Mouse (Mus musculus): ENCODE measurements around the gene Wbp1. TPM values are rescaled to one million over a fixed set of nuclear protein-coding genes. Genes with fewer than 3 reads are reported as not detected.
"Not testable (repeated sequence)": the region's sequence is repeated elsewhere in the genome, so short reads cannot be mapped to it uniquely, and the experiment has no call there.

Wbp1 gene
- polyA plus RNA-seq, 1 experiment from 2014 or later: 96.1 TPM

GRCm38 (mm10) chr6:83161442-83161841 lies 40.1 kb upstream of the Wbp1 start:
- H3K4me1 ChIP-seq (ENCODE audit: control insufficient read depth, insufficient read depth, low read length): peaks cover 18% of the 10 kb centered on the region
- H3K36me3 ChIP-seq (ENCODE audit: control insufficient read depth, insufficient read depth): no peaks in the 10 kb centered on the region
- ATAC-seq (replicated peaks; ENCODE audit: extremely low read depth, insufficient read depth, low FRiP score): no peak
- H3K4me3 ChIP-seq (ENCODE audit: low read length): peak overlapping the region; percentile 53
- H3K9me3 ChIP-seq (replicated peaks; ENCODE audit: control insufficient read depth, low read length): no peaks in the 10 kb centered on the region
- 9% methylated on average over 19 of the region's 19 CpGs for WGBS
- H3K27ac ChIP-seq (ENCODE audit: low read length): no peak overlapping the region
- H3K27me3 ChIP-seq (ENCODE audit: control insufficient read depth, insufficient read depth, low read length): peaks cover 22% of the 10 kb centered on the region
- peak overlapping the region; percentile 85 for H3K4me2 ChIP-seq (ENCODE audit: low read depth, low read length)
- peak overlapping the region; percentile 65 for H3K9ac ChIP-seq (ENCODE audit: low read length)

GRCm38 (mm10) chr6:83159456-83159855 lies 38.1 kb upstream of the Wbp1 start:
- not testable (repeated sequence) for ATAC-seq (replicated peaks; ENCODE audit: extremely low read depth, insufficient read depth, low FRiP score); H3K4me2 ChIP-seq (ENCODE audit: low read depth, low read length); H3K9me3 ChIP-seq (replicated peaks; ENCODE audit: control insufficient read depth, low read length); H3K9ac ChIP-seq (ENCODE audit: low read length); H3K4me3 ChIP-seq (ENCODE audit: low read length); H3K36me3 ChIP-seq (ENCODE audit: control insufficient read depth, insufficient read depth); H3K27ac ChIP-seq (ENCODE audit: low read length)
- H3K4me1 ChIP-seq (ENCODE audit: control insufficient read depth, insufficient read depth, low read length): peaks cover 18% of the 10 kb centered on the region
- 31% methylated on average over 3 of the region's 3 CpGs for WGBS
- H3K27me3 ChIP-seq (ENCODE audit: control insufficient read depth, insufficient read depth, low read length): peaks cover 22% of the 10 kb centered on the region

- peak within 1 kb of the TSS; percentile 68 for H3K9ac ChIP-seq (ENCODE audit: low read length)
- H3K27me3 ChIP-seq (ENCODE audit: control insufficient read depth, insufficient read depth, low read length): peaks cover 10% of the 10 kb centered on the region
- 3% methylated on average over 32 of the region's 32 CpGs for WGBS
- peak within 1 kb of the TSS; percentile 92 for H3K4me2 ChIP-seq (ENCODE audit: low read depth, low read length)
- ATAC-seq (replicated peaks; ENCODE audit: extremely low read depth, insufficient read depth, low FRiP score): peak; percentile 71
- H3K36me3 ChIP-seq (ENCODE audit: control insufficient read depth, insufficient read depth): peaks cover 6% of the 10 kb centered on the region
- peak within 1 kb of the TSS; percentile 61 for H3K4me3 ChIP-seq (ENCODE audit: low read length)
- peaks cover 9% of the 10 kb centered on the region for H3K4me1 ChIP-seq (ENCODE audit: control insufficient read depth, insufficient read depth, low read length)
- no peaks in the 10 kb centered on the region for H3K9me3 ChIP-seq (replicated peaks; ENCODE audit: control insufficient read depth, low read length)
- no peak within 1 kb of the TSS for H3K27ac ChIP-seq (ENCODE audit: low read length)
Observed at GRCm38 (mm10) chr6:83156259-83156684, 34.9 kb upstream of the Wbp1 start, which contains the start of the genes Wdr54 and 1700003E16Rik. Gene Wdr54 (minus strand): TSS chr6:83156397. Gene 1700003E16Rik (plus strand): TSS chr6:83156404.

GRCm38 (mm10) chr6:83155552-83156238 lies 34.3 kb upstream of the Wbp1 start:
- peak; percentile 1; the same call in 1 of the 2 replicates for ATAC-seq (replicated peaks; ENCODE audit: extremely low read depth, insufficient read depth, low FRiP score)
- WGBS: 7% methylated on average over 23 of the region's 23 CpGs
- H3K4me1 ChIP-seq (ENCODE audit: control insufficient read depth, insufficient read depth, low read length): peaks cover 7% of the 10 kb centered on the region

GRCm38 (mm10) chr6:83153485-83153884 lies 32.1 kb upstream of the Wbp1 start:
- ATAC-seq (replicated peaks; ENCODE audit: extremely low read depth, insufficient read depth, low FRiP score): no peak
- Histone ChIP-seq H3K4me3 (ENCODE audit: low read length) (no peak overlapping the region), H3K9me3 (replicated peaks; ENCODE audit: control insufficient read depth, low read length) (no peaks in the 10 kb centered on the region), H3K4me1 (ENCODE audit: control insufficient read depth, insufficient read depth, low read length) (peaks cover 7% of the 10 kb centered on the region), H3K27me3 (ENCODE audit: control insufficient read depth, insufficient read depth, low read length) (no peaks in the 10 kb centered on the region), H3K36me3 (ENCODE audit: control insufficient read depth, insufficient read depth) (peaks cover 13% of the 10 kb centered on the region), H3K27ac (ENCODE audit: low read length) (no peak overlapping the region), H3K4me2 (ENCODE audit: low read depth, low read length) (no peak overlapping the region), H3K9ac (ENCODE audit: low read length) (no peak overlapping the region)
- WGBS: 67% methylated on average over 5 of the region's 5 CpGs

More at GRCm38 (mm10) chr6:83155552-83156238, 34.3 kb upstream of the Wbp1 start:
- peak overlapping the region; percentile 92 for H3K4me2 ChIP-seq (ENCODE audit: low read depth, low read length)
- peak overlapping the region; percentile 68 for H3K9ac ChIP-seq (ENCODE audit: low read length)
- H3K9me3 ChIP-seq (replicated peaks; ENCODE audit: control insufficient read depth, low read length): no peaks in the 10 kb centered on the region
- H3K27me3 ChIP-seq (ENCODE audit: control insufficient read depth, insufficient read depth, low read length): peaks cover 4% of the 10 kb centered on the region
- no peak overlapping the region for H3K27ac ChIP-seq (ENCODE audit: low read length)
- H3K4me3 ChIP-seq (ENCODE audit: low read length): peak overlapping the region; percentile 61
- peaks cover 6% of the 10 kb centered on the region for H3K36me3 ChIP-seq (ENCODE audit: control insufficient read depth, insufficient read depth)

GRCm38 (mm10) chr6:83153038-83153437 lies 31.7 kb upstream of the Wbp1 start:
- no peak overlapping the region for H3K4me2 ChIP-seq (ENCODE audit: low read depth, low read length)
- no peak overlapping the region for H3K9ac ChIP-seq (ENCODE audit: low read length)
- H3K27ac ChIP-seq (ENCODE audit: low read length): no peak overlapping the region
- no peak overlapping the region for H3K4me3 ChIP-seq (ENCODE audit: low read length)
- no peaks in the 10 kb centered on the region for H3K27me3 ChIP-seq (ENCODE audit: control insufficient read depth, insufficient read depth, low read length)
- H3K4me1 ChIP-seq (ENCODE audit: control insufficient read depth, insufficient read depth, low read length): peaks cover 7% of the 10 kb centered on the region
- no peaks in the 10 kb centered on the region for H3K9me3 ChIP-seq (replicated peaks; ENCODE audit: control insufficient read depth, low read length)
- WGBS: 86% methylated on average over 12 of the region's 12 CpGs
- peaks cover 14% of the 10 kb centered on the region for H3K36me3 ChIP-seq (ENCODE audit: control insufficient read depth, insufficient read depth)
- ATAC-seq (replicated peaks; ENCODE audit: extremely low read depth, insufficient read depth, low FRiP score): no peak

GRCm38 (mm10) chr6:83151721-83152120 lies 30.4 kb upstream of the Wbp1 start:
- ATAC-seq (replicated peaks; ENCODE audit: extremely low read depth, insufficient read depth, low FRiP score): no peak
- no peaks in the 10 kb centered on the region for H3K9me3 ChIP-seq (replicated peaks; ENCODE audit: control insufficient read depth, low read length)
- H3K36me3 ChIP-seq (ENCODE audit: control insufficient read depth, insufficient read depth): peaks cover 16% of the 10 kb centered on the region
- H3K4me3 ChIP-seq (ENCODE audit: low read length): no peak overlapping the region
- no peak overlapping the region for H3K4me2 ChIP-seq (ENCODE audit: low read depth, low read length)
- H3K27ac ChIP-seq (ENCODE audit: low read length): no peak overlapping the region
- H3K9ac ChIP-seq (ENCODE audit: low read length): no peak overlapping the region
- 38% methylated on average over 8 of the region's 8 CpGs for WGBS
- H3K4me1 ChIP-seq (ENCODE audit: control insufficient read depth, insufficient read depth, low read length): peaks cover 7% of the 10 kb centered on the region
- no peaks in the 10 kb centered on the region for H3K27me3 ChIP-seq (ENCODE audit: control insufficient read depth, insufficient read depth, low read length)

- Histone ChIP-seq H3K9ac (ENCODE audit: low read length) (no peak overlapping the region), H3K9me3 (replicated peaks; ENCODE audit: control insufficient read depth, low read length) (no peaks in the 10 kb centered on the region), H3K27ac (ENCODE audit: low read length) (no peak overlapping the region), H3K4me3 (ENCODE audit: low read length) (no peak overlapping the region), H3K4me1 (ENCODE audit: control insufficient read depth, insufficient read depth, low read length) (peaks cover 4% of the 10 kb centered on the region), H3K27me3 (ENCODE audit: control insufficient read depth, insufficient read depth, low read length) (no peaks in the 10 kb centered on the region), H3K4me2 (ENCODE audit: low read depth, low read length) (no peak overlapping the region), H3K36me3 (ENCODE audit: control insufficient read depth, insufficient read depth) (peaks cover 10% of the 10 kb centered on the region)
- ATAC-seq (replicated peaks; ENCODE audit: extremely low read depth, insufficient read depth, low FRiP score): no peak
- 62% methylated on average over 7 of the region's 7 CpGs for WGBS
Observed at GRCm38 (mm10) chr6:83147280-83147679, 25.9 kb upstream of the Wbp1 start.

GRCm38 (mm10) chr6:83145805-83146204 lies 24.4 kb upstream of the Wbp1 start:
- Histone ChIP-seq H3K4me1 (ENCODE audit: control insufficient read depth, insufficient read depth, low read length) (peaks cover 12% of the 10 kb centered on the region), H3K36me3 (ENCODE audit: control insufficient read depth, insufficient read depth) (peaks cover 10% of the 10 kb centered on the region), H3K27me3 (ENCODE audit: control insufficient read depth, insufficient read depth, low read length) (no peaks in the 10 kb centered on the region), H3K4me3 (ENCODE audit: low read length) (no peak overlapping the region), H3K9ac (ENCODE audit: low read length) (no peak overlapping the region), H3K9me3 (replicated peaks; ENCODE audit: control insufficient read depth, low read length) (no peaks in the 10 kb centered on the region), H3K4me2 (ENCODE audit: low read depth, low read length) (peak overlapping the region; percentile 3; the same call in 1 of the 2 replicates), H3K27ac (ENCODE audit: low read length) (peak overlapping the region; percentile 66)
- WGBS: 61% methylated on average over 9 of the region's 9 CpGs
- no peak for ATAC-seq (replicated peaks; ENCODE audit: extremely low read depth, insufficient read depth, low FRiP score)
